Mouse (Mus musculus): ENCODE results near the gene Rbak.
A peak's percentile ranks its signal among the peaks of the same experiment; 100 is the strongest.
"Not testable (repeated sequence)": the region's sequence is repeated elsewhere in the genome, so short reads cannot be mapped to it uniquely, and the experiment has no call there.

Rbak gene

GRCm38 (mm10) chr5:143134216-143135010 is 46.2 kb downstream of the Rbak start:
- not testable (repeated sequence) for DNase-seq

DNA sequence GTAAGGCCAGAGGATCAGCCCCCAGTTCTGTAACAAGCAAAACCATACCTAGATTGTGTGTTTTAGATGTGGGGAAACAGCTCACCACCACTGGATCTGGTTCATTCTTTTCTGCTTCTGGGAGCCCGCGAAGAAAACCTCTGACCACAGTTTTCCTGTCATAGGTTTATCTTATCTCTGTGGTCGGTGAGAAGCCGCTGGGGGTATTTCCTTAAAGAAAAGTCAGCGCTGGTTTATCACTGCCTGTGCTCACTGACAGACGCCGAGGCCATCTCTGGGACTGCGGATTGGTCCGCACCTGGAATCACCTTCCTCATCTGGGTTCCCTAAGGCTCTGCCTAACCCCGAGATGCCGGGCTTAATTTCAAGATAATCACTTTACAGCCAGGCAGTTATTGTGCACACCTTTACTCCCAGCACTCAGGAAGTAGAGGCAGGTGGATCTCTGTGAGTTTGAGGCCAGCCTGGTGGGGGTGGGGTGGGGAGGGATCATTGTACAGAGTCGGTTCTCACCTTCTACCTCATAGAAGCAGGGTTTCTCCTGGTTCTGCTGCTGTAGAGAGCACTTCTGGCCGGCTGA is 47.5 kb downstream of the Rbak start:
- DNase-seq, result no peak

DNA sequence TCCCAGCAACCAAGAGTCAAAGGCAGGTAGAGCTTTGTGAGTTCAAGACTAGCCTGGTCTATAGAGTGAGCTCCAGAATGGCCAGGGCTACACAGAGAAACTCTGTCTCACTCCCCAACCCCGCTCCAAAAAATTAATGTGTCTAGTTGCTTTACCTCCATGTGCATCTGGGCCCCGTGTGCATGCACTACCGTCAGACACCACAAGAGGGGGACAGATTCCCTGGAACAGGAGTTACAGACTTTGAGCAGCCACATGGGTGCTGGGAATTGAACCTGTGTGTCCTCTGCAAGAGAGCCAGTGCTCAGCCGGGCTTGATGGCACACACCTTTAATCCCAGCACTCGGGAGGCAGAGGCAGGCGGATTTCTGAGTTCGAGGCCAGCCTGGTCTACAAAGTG is 50.2 kb downstream of the Rbak start:
- no peak for DNase-seq

DNA sequence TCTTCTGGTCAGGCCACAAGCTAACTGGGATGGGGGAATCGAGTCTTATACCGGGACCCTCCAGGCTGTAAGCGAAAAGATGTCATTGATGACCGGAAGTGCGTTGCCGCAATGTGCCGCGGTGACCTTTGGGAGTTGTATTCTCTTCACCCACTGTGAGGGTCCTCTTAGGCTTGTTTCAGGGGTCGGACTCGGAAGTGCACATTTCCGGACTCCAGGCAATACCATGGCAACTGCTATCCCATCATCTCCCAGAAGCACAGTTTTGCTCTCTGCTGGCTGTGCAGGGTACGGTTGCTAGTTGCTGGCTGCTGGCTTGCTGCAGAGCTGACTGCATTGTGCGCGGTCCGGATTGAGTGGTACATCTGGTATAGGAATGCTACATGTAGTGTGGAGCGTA is 51.5 kb downstream of the Rbak start:
- DNase-seq, result no peak

DNA sequence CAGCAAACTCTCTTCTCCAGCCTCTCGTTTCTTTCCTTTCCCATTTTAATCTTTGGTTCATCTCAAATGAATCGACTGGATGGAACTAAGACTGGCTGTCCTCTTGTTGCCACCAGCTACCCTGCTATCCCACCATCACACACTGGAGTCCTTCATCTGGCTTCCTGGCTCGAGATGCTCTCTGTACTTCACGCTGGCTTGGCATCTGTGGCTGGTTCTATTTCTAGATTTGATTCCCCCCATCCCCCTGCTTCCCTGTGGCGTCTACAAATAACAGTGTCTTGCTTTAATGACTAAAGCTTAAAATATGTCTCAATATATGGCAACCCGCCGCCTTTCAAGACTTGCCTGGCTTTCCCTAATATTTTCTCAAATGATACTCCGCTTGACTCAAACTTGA is 52.7 kb downstream of the Rbak start:
- no peak for DNase-seq

DNA sequence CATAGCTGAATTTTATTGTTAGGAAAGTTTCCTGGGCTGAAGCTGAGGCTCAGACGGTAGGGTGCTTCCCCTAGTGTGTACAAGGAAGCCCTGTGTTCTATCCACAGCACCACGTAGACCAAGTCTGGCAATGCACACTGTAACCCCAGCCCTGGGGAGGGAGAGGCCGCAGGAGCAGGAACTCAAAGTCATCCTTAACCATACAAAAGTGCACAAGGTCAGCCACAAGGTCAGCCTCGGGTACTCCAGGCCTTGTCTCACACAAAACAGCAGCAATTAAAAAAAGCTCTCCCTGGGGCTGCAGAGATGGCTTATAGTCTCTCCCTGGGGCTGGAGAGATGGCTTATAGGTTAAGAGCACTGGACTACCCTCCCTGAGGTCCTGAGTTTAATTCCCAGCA is 53.7 kb downstream of the Rbak start:
- DNase-seq, result no peak

- DNase-seq, result no peak
Measured at GRCm38 (mm10) chr5:143126089-143126488, 54.5 kb downstream of the Rbak start.

DNA sequence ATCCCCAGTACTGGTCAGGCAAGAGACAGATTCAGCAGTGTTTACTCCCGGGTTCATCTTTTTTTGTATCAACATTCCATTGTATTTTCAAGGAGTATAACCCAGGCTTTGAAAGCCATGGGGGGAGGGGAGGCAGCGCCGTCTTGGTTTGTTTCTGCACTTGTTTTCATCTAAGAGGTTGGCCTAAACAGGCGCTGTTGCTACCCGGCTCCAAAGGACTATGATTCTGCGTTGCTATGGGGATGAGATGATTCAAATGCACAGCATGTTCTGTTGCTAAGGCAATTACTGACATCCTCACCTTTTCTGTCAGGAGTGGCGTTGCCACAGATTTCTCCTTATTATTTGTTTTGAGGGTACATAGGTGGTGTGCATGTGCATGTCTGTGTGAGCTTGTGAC is 55.0 kb downstream of the Rbak start:
- DNase-seq, result peak; percentile 45

DNA sequence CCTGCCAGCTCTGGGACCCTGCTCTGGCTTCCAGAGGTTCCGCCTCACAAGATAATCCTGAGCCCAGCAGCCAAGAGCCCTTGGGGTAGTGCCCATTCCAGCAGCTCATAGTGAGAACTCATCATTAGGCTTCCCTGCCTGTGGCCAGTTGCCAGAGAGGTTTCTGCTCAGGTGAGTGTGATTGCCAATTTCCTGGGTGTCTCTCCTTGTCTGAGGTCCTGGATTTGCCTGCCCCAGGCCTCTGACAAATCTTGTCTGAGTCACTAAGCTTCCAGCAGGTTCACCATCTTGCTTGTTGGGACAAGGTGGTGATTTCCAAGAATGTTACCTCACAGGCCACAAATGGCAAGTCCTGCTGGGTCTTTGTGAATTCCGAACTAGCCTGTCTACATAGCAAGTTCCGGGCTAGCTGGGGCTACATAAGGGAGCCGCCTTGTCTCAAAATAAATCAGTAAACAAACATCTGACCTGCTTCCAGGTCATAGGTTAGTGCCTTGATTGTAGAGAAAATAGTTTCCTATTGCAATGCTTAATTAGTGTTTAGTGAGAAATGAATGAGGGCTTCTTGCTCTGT is 55.7 kb downstream of the Rbak start:
- DNase-seq, result no peak

GRCm38 (mm10) chr5:143122673-143123072 is 57.9 kb downstream of the Rbak start:
- DNase-seq, result no peak
